Mouse (Mus musculus) ES-E14 (cell line): ENCODE results near the gene Wdr20. TPM values are rescaled to one million over a fixed set of nuclear protein-coding genes. Genes with fewer than 3 reads are reported as not detected.

ENCODE experiments used
- DNase-seq: peaks from one replicate; pipeline ENCODE4 v3.0.0-alpha.2; 2013; ENCODE audit warnings: low read depth, low spot score
- H3K27ac ChIP-seq: 2 replicates; pipeline ENCODE4 v1.5.1; 2012; ENCODE audit warnings: low read depth, mild to moderate bottlenecking, low read length, moderate library complexity, mixed read lengths; ENCODE audit not compliant: poor library complexity, insufficient read depth, severe bottlenecking
- H3K36me3 ChIP-seq: 2 replicates; pipeline ENCODE4 v1.6.1; 2012; ENCODE audit warnings: mild to moderate bottlenecking, low read length, moderate library complexity, mixed read lengths; ENCODE audit not compliant: control insufficient read depth, poor library complexity, insufficient read depth, severe bottlenecking
- H3K4me1 ChIP-seq, 2 experiments: fragments of 150-350 bp in 1 of 2; sonication (generic) in 1 of 2; 2 replicates each; pipeline ENCODE4 v1.6.1; 2012; ENCODE audit warnings: low read length in 2 of 2, mild to moderate bottlenecking in 1 of 2, mixed read lengths in 1 of 2; ENCODE audit not compliant: control insufficient read depth in 2 of 2, insufficient read depth in 2 of 2, poor library complexity in 1 of 2
- H3K4me3 ChIP-seq, 2 experiments: fragments of 150-350 bp in 1 of 2; sonication (generic) in 1 of 2; 2 replicates each; pipeline ENCODE4 v1.5.1; 2012; ENCODE audit warnings: low read length in 2 of 2, low read depth in 1 of 2, mild to moderate bottlenecking in 1 of 2, mixed read lengths in 1 of 2; ENCODE audit not compliant: insufficient read depth in 1 of 2, poor library complexity in 1 of 2, severe bottlenecking in 1 of 2
- H3K9ac ChIP-seq: 2 replicates; pipeline ENCODE4 v1.6.1; 2012; ENCODE audit warnings: low read depth, mild to moderate bottlenecking, low read length, mixed read lengths; ENCODE audit not compliant: poor library complexity, insufficient read depth, severe bottlenecking
- H3K9me3 ChIP-seq: fragments of 150-350 bp; sonication (generic); 2 replicates; pipeline ENCODE4 v1.6.1; 2012; ENCODE audit warnings: low read depth, mild to moderate bottlenecking, low read length; ENCODE audit not compliant: control insufficient read depth, insufficient read depth
- CHD2 ChIP-seq: IDR thresholded peaks from 2 replicates; pipeline ENCODE4 v1.6.1; 2014; ENCODE audit warnings: mild to moderate bottlenecking, low read depth, low read length, inconsistent platforms
- HCFC1 ChIP-seq: IDR thresholded peaks from 2 replicates; pipeline ENCODE4 v1.6.1; 2012; ENCODE audit warnings: low read length, inconsistent platforms, borderline replicate concordance; ENCODE audit not compliant: insufficient read depth
- MAFK ChIP-seq: IDR thresholded peaks from 2 replicates; pipeline ENCODE4 v1.6.1; 2014; ENCODE audit warnings: mild to moderate bottlenecking, low read depth, low read length, inconsistent platforms; ENCODE audit not compliant: insufficient read depth
- ZC3H11A ChIP-seq: IDR thresholded peaks from 2 replicates; pipeline ENCODE4 v1.6.1; 2012; ENCODE audit warnings: low read depth, mild to moderate bottlenecking, inconsistent platforms, low read length, borderline replicate concordance
- ZNF384 ChIP-seq: IDR thresholded peaks from 2 replicates; pipeline ENCODE4 v1.6.1; 2012; ENCODE audit warnings: low read depth, low read length, inconsistent platforms
- in situ Hi-C, 2 experiments: fragments of 600-800 bp; cut with MboI; formaldehyde crosslinking; loops; one replicate each; pipeline ENCODE4 v1.15.1; 2025; ENCODE audit warnings: low sequenced_read_pairs in 2 of 2, inconsistent platforms in 1 of 2; ENCODE audit not compliant: unreplicated experiment in 2 of 2
- total RNA-seq: library from RNA; depleted of rRNA; stranded (reverse); fragments of 300-350 nt; gene quantifications from 2 replicates; pipeline ENCODE4 v1.2.3, GENCODE M21; 2012

Gene Wdr20
- total RNA-seq, 1 experiment: 30.3 TPM

GRCm38 (mm10) chr12:110706337-110707231 lies 31.2 kb upstream of the Wdr20 start:
- H3K9me3 ChIP-seq: no peaks in the 10 kb centered on the region
- H3K9ac ChIP-seq: peak overlapping the region; percentile 28; the same call in 1 of the 2 replicates
- H3K27ac ChIP-seq: peak overlapping the region; percentile 73

GRCm38 (mm10) chr12:110707451-110707850 lies 30.3 kb upstream of the Wdr20 start:
- Histone ChIP-seq H3K9me3 (no peaks in the 10 kb centered on the region), H3K4me1 (peaks cover 9 to 24% of the 10 kb centered on the region in 2 experiments), H3K9ac (peak overlapping the region; percentile 62; the same call in 1 of the 2 replicates), H3K36me3 (no peaks in the 10 kb centered on the region), H3K4me3 (peak overlapping the region; percentile 7 to 29; a peak in 2 of 4 replicates), H3K27ac (peak overlapping the region; percentile 72)
- TF ChIP-seq MAFK: no peak
- TF ChIP-seq HCFC1: no peak
- TF ChIP-seq ZNF384: no peak
- TF ChIP-seq CHD2: no peak
- TF ChIP-seq ZC3H11A: no peak
- in situ Hi-C loops: no loop called here
- DNase-seq: no peak

More at GRCm38 (mm10) chr12:110706337-110707231, 31.2 kb upstream of the Wdr20 start:
- in situ Hi-C loops: no loop called here
- no peak for TF ChIP-seq CHD2
- TF ChIP-seq ZNF384: no peak
- TF ChIP-seq MAFK: no peak
- TF ChIP-seq ZC3H11A: no peak
- TF ChIP-seq HCFC1: no peak
- no peak for DNase-seq
- Histone ChIP-seq H3K36me3 (no peaks in the 10 kb centered on the region), H3K4me1 (peaks cover 9 to 26% of the 10 kb centered on the region in 2 experiments), H3K4me3 (peak overlapping the region; percentile 10 to 15; a peak in 2 of 4 replicates)

- H3K4me3 ChIP-seq: no peak overlapping the region
- H3K4me1 ChIP-seq: peaks cover 7 to 14% of the 10 kb centered on the region in 2 experiments
- H3K9me3 ChIP-seq: no peaks in the 10 kb centered on the region
- DNase-seq: no peak
- in situ Hi-C loops: no loop called here
- H3K9ac ChIP-seq: 0 out of 2 replicates have a peak overlapping the region, but pooled peaks have one; percentile 25
- H3K27ac ChIP-seq: peak overlapping the region; percentile 41; the same call in 1 of the 2 replicates
- H3K36me3 ChIP-seq: no peaks in the 10 kb centered on the region
- no peak for TF ChIP-seq ZNF384
- no peak for TF ChIP-seq MAFK
- no peak for TF ChIP-seq CHD2
- no peak for TF ChIP-seq HCFC1
- no peak for TF ChIP-seq ZC3H11A
Observed at GRCm38 (mm10) chr12:110711270-110711669, 26.5 kb upstream of the Wdr20 start.

GRCm38 (mm10) chr12:110713784-110714183 lies 24.0 kb upstream of the Wdr20 start:
- Histone ChIP-seq H3K4me3 (no peak overlapping the region), H3K4me1 (peaks cover 4 to 5% of the 10 kb centered on the region in 2 experiments; a peak in 3 of 4 replicates), H3K27ac (peak overlapping the region; percentile 51), H3K9ac (no peak overlapping the region), H3K9me3 (no peaks in the 10 kb centered on the region), H3K36me3 (no peaks in the 10 kb centered on the region)
- TF ChIP-seq ZC3H11A: no peak
- peak; percentile 99 for TF ChIP-seq MAFK
- no peak for DNase-seq
- in situ Hi-C loops: no loop called here
